Mouse (Mus musculus) myocyte (in vitro differentiated cells): ENCODE measurements around the gene Krt76. TPM values are rescaled to one million over a fixed set of nuclear protein-coding genes. Genes with fewer than 3 reads are reported as not detected.

ENCODE experiments used
- H3K27me3 ChIP-seq: one replicate; pipeline ENCODE4 v1.6.1; 2011; ENCODE audit not compliant: control insufficient read depth, insufficient read depth, insufficient read length
- H3K36me3 ChIP-seq: one replicate; pipeline ENCODE4 v1.6.1; 2011; ENCODE audit not compliant: control insufficient read depth, insufficient read depth
- H3K4me2 ChIP-seq: one replicate; pipeline ENCODE4 v1.6.1; 2011; ENCODE audit warnings: low read depth, control low read depth
- H3K4me3 ChIP-seq: one replicate; pipeline ENCODE4 v1.5.1; 2011; ENCODE audit warnings: mild to moderate bottlenecking, control low read depth, moderate library complexity
- H3K79me2 ChIP-seq: one replicate; pipeline ENCODE4 v1.6.1; 2011; ENCODE audit not compliant: control insufficient read depth, insufficient read depth
- H3ac ChIP-seq: one replicate; pipeline ENCODE4 v1.6.1; 2011; ENCODE audit not compliant: control insufficient read depth, insufficient read length
- CEBPB ChIP-seq: IDR thresholded peaks from 2 replicates; pipeline ENCODE4 v1.6.1; 2011; ENCODE audit warnings: mild to moderate bottlenecking, moderate library complexity; ENCODE audit not compliant: poor library complexity, insufficient read depth, severe bottlenecking
- E2F4 ChIP-seq: IDR thresholded peaks from one replicate; pipeline ENCODE4 v1.6.1; 2011; ENCODE audit warnings: mild to moderate bottlenecking, control low read depth, moderate library complexity; ENCODE audit not compliant: insufficient read depth
- MAX ChIP-seq: IDR thresholded peaks from one replicate; pipeline ENCODE4 v1.6.1; 2011; ENCODE audit warnings: low read depth, mild to moderate bottlenecking, control low read depth
- MYOD1 ChIP-seq, 3 experiments: IDR thresholded peaks; one replicate each; pipeline ENCODE4 v1.6.1; 2011; ENCODE audit warnings: control low read depth in 2 of 3, low read depth in 2 of 3, mild to moderate bottlenecking in 2 of 3, moderate library complexity in 1 of 3; ENCODE audit not compliant: insufficient read length in 2 of 3, control insufficient read depth in 1 of 3
- MYOG ChIP-seq, 3 experiments: IDR thresholded peaks; one replicate each; pipeline ENCODE4 v1.6.1; 2011; ENCODE audit warnings: control low read depth in 2 of 3, low read depth in 2 of 3, mild to moderate bottlenecking in 2 of 3; ENCODE audit not compliant: insufficient read length in 2 of 3, control insufficient read depth in 1 of 3, insufficient read depth in 1 of 3
- POLR2A ChIP-seq: IDR thresholded peaks from one replicate; pipeline ENCODE4 v1.6.1; 2011; ENCODE audit warnings: low read depth, mild to moderate bottlenecking, control low read depth, moderate library complexity; ENCODE audit not compliant: insufficient read length
- POLR2AphosphoS2 ChIP-seq: IDR thresholded peaks from one replicate; pipeline ENCODE4 v1.6.1; 2011; ENCODE audit warnings: low read depth, control low read depth; ENCODE audit not compliant: insufficient read length
- REST ChIP-seq: IDR thresholded peaks from one replicate; pipeline ENCODE4 v1.6.1; 2011; ENCODE audit warnings: mild to moderate bottlenecking, control low read depth, moderate library complexity; ENCODE audit not compliant: insufficient read depth, insufficient read length
- SRF ChIP-seq: IDR thresholded peaks from one replicate; pipeline ENCODE4 v1.6.1; 2011; ENCODE audit warnings: low read depth; ENCODE audit not compliant: control insufficient read depth, insufficient read length
- TCF12 ChIP-seq: IDR thresholded peaks from one replicate; pipeline ENCODE4 v1.6.1; 2011; ENCODE audit warnings: mild to moderate bottlenecking, control low read depth; ENCODE audit not compliant: poor library complexity, insufficient read depth, severe bottlenecking
- TCF3 ChIP-seq: IDR thresholded peaks from one replicate; pipeline ENCODE4 v1.6.1; 2011; ENCODE audit warnings: low read depth, control low read depth; ENCODE audit not compliant: insufficient read length
- USF1 ChIP-seq: IDR thresholded peaks from one replicate; pipeline ENCODE4 v1.6.1; 2011; ENCODE audit warnings: low read depth, mild to moderate bottlenecking, control low read depth, moderate library complexity
- polyA plus RNA-seq: library from polyadenylated mRNA; unstranded; fragments of >200 nt; fragmentation: generic; extraction: Trizol; gene quantifications from one replicate; pipeline ENCODE4 v1.2.1, GENCODE M21; 2012; ENCODE audit warnings: missing spikeins

Gene Krt76
- not detected for polyA plus RNA-seq

GRCm38 (mm10) chr15:101892820-101893219, at the start of gene Krt76:
TSS of gene Krt76 (minus strand) at chr15:101892920.
- Histone ChIP-seq H3K4me3 (no peak within 1 kb of the TSS), H3K27me3 (peaks cover 44% of the 10 kb centered on the region), H3K79me2 (no peaks in the 10 kb centered on the region), H3ac (no peak within 1 kb of the TSS), H3K4me2 (no peak within 1 kb of the TSS), H3K36me3 (no peaks in the 10 kb centered on the region)
- no peak for TF ChIP-seq USF1
- TF ChIP-seq REST = no peak
- TF ChIP-seq MYOD1 (IDR thresholded peaks at IDR 0.05; ENCODE audit: control insufficient read depth in 1 of 3, insufficient read length in 2 of 3, low read depth in 2 of 3) = no peak

GRCm38 (mm10) chr15:101941948-101942347, 49.2 kb upstream of the Krt76 start:
- no peak overlapping the region for H3K4me3 ChIP-seq

GRCm38 (mm10) chr15:101940274-101940829, 47.6 kb upstream of the Krt76 start, which contains the start of gene Krt79:
TSS of gene Krt79 (minus strand) at chr15:101940324.
- no peak for TF ChIP-seq USF1
- no peak for TF ChIP-seq TCF12
- TF ChIP-seq TCF3 = no peak
- TF ChIP-seq MYOG (IDR thresholded peaks at IDR 0.05; ENCODE audit: control insufficient read depth in 1 of 3, insufficient read depth in 1 of 3, insufficient read length in 2 of 3, low read depth in 2 of 3) = no peak
- TF ChIP-seq MYOD1 (IDR thresholded peaks at IDR 0.05; ENCODE audit: control insufficient read depth in 1 of 3, insufficient read length in 2 of 3, low read depth in 2 of 3) = no peak
- no peak for TF ChIP-seq E2F4
- no peak for TF ChIP-seq SRF
- TF ChIP-seq POLR2A = no peak
- no peak for TF ChIP-seq REST
- TF ChIP-seq CEBPB = no peak
- TF ChIP-seq MAX = no peak
- no peak for TF ChIP-seq POLR2AphosphoS2

More at GRCm38 (mm10) chr15:101941948-101942347, 49.2 kb upstream of the Krt76 start:
- no peak overlapping the region for H3ac ChIP-seq
- H3K79me2 ChIP-seq = no peaks in the 10 kb centered on the region
- H3K4me2 ChIP-seq = peak overlapping the region; percentile 36
- TF ChIP-seq MAX = no peak
- TF ChIP-seq POLR2A = no peak
- no peak for TF ChIP-seq USF1
- no peak for TF ChIP-seq MYOD1 (IDR thresholded peaks at IDR 0.05; ENCODE audit: control insufficient read depth in 1 of 3, insufficient read length in 2 of 3, low read depth in 2 of 3)
- no peak for TF ChIP-seq POLR2AphosphoS2
- no peak for TF ChIP-seq CEBPB
- TF ChIP-seq E2F4 = no peak
- no peaks in the 10 kb centered on the region for H3K36me3 ChIP-seq
- peaks cover 22% of the 10 kb centered on the region for H3K27me3 ChIP-seq

GRCm38 (mm10) chr15:101938600-101939308, 46.0 kb upstream of the Krt76 start:
- H3K4me3 ChIP-seq = no peak overlapping the region
- H3K27me3 ChIP-seq = peaks cover 41% of the 10 kb centered on the region
- no peaks in the 10 kb centered on the region for H3K36me3 ChIP-seq
- no peak overlapping the region for H3K4me2 ChIP-seq
- H3K79me2 ChIP-seq = no peaks in the 10 kb centered on the region
- no peak for TF ChIP-seq POLR2A
- TF ChIP-seq TCF3 = no peak
- no peak for TF ChIP-seq CEBPB
- TF ChIP-seq POLR2AphosphoS2 = no peak
- no peak for TF ChIP-seq E2F4
- TF ChIP-seq SRF = no peak
- no peak for TF ChIP-seq REST
- no peak for TF ChIP-seq USF1
- no peak for TF ChIP-seq TCF12
- TF ChIP-seq MAX = no peak
- no peak for TF ChIP-seq MYOG (IDR thresholded peaks at IDR 0.05; ENCODE audit: control insufficient read depth in 1 of 3, insufficient read depth in 1 of 3, insufficient read length in 2 of 3, low read depth in 2 of 3)
- TF ChIP-seq MYOD1 (IDR thresholded peaks at IDR 0.05; ENCODE audit: control insufficient read depth in 1 of 3, insufficient read length in 2 of 3, low read depth in 2 of 3) = no peak
- H3ac ChIP-seq = no peak overlapping the region

More at GRCm38 (mm10) chr15:101940274-101940829, 47.6 kb upstream of the Krt76 start, which contains the start of gene Krt79:
- Histone ChIP-seq H3K27me3 (peaks cover 32% of the 10 kb centered on the region), H3K36me3 (no peaks in the 10 kb centered on the region), H3ac (no peak within 1 kb of the TSS), H3K4me2 (no peak within 1 kb of the TSS), H3K79me2 (no peaks in the 10 kb centered on the region), H3K4me3 (no peak within 1 kb of the TSS)

GRCm38 (mm10) chr15:101933024-101933423, 40.3 kb upstream of the Krt76 start:
- Histone ChIP-seq H3K4me3 (no peak overlapping the region), H3ac (no peak overlapping the region), H3K36me3 (no peaks in the 10 kb centered on the region), H3K4me2 (no peak overlapping the region), H3K27me3 (peaks cover 73% of the 10 kb centered on the region), H3K79me2 (no peaks in the 10 kb centered on the region)
- TF ChIP-seq POLR2AphosphoS2 (no peak), POLR2A (no peak), REST (no peak), MYOG (IDR thresholded peaks at IDR 0.05; ENCODE audit: control insufficient read depth in 1 of 3, insufficient read depth in 1 of 3, insufficient read length in 2 of 3, low read depth in 2 of 3) (no peak), TCF12 (no peak), CEBPB (no peak), E2F4 (no peak), SRF (no peak), USF1 (no peak), MAX (no peak), TCF3 (no peak), MYOD1 (IDR thresholded peaks at IDR 0.05; ENCODE audit: control insufficient read depth in 1 of 3, insufficient read length in 2 of 3, low read depth in 2 of 3) (no peak)
